Mouse (Mus musculus): Measurements from ENCODE around the gene A530016L24Rik.
A peak's percentile ranks its signal among the peaks of the same experiment; 100 is the strongest.

The A530016L24Rik gene

GRCm38 (mm10) chr12:112503003-112503771, 13.9 kb downstream of the A530016L24Rik start:
- DNase-seq = no peak

GRCm38 (mm10) chr12:112506267-112506666, 17.0 kb downstream of the A530016L24Rik start:
- DNase-seq = no peak

- DNase-seq = no peak
Measured at GRCm38 (mm10) chr12:112507264-112507663, 18.0 kb downstream of the A530016L24Rik start.

- no peak for DNase-seq
Measured at GRCm38 (mm10) chr12:112507984-112508383, 18.7 kb downstream of the A530016L24Rik start.

GRCm38 (mm10) chr12:112510365-112510732, 21.1 kb downstream of the A530016L24Rik start:
- no peak for DNase-seq

- DNase-seq = peak; percentile 84
Measured at GRCm38 (mm10) chr12:112510733-112511372, 21.6 kb downstream of the A530016L24Rik start.

GRCm38 (mm10) chr12:112514897-112515296, 25.6 kb downstream of the A530016L24Rik start:
- DNase-seq = no peak

GRCm38 (mm10) chr12:112516697-112517337, 27.6 kb downstream of the A530016L24Rik start, which contains the start of gene Tmem179:
Gene Tmem179, minus strand, starts transcription at chr12:112516747.
- peak; percentile 79 for DNase-seq

GRCm38 (mm10) chr12:112518105-112518504, 28.9 kb downstream of the A530016L24Rik start:
- DNase-seq = no peak

- DNase-seq = no peak
Measured at GRCm38 (mm10) chr12:112533758-112534157, 44.5 kb downstream of the A530016L24Rik start.

- no peak for DNase-seq
Measured at GRCm38 (mm10) chr12:112537233-112537632, 48.0 kb downstream of the A530016L24Rik start.

- DNase-seq = no peak
Measured at GRCm38 (mm10) chr12:112538356-112538755, 49.1 kb downstream of the A530016L24Rik start.

GRCm38 (mm10) chr12:112539466-112539965, 50.3 kb downstream of the A530016L24Rik start:
- no peak for DNase-seq

- no peak for DNase-seq
Measured at GRCm38 (mm10) chr12:112540321-112540720, 51.1 kb downstream of the A530016L24Rik start.

GRCm38 (mm10) chr12:112541483-112542091, 52.3 kb downstream of the A530016L24Rik start:
- no peak for DNase-seq

GRCm38 (mm10) chr12:112542257-112542919, 53.1 kb downstream of the A530016L24Rik start:
- DNase-seq = peak; percentile 25

- peak; percentile 95 for DNase-seq
Measured at GRCm38 (mm10) chr12:112542920-112543300, 53.7 kb downstream of the A530016L24Rik start.

- DNase-seq = no peak
Measured at GRCm38 (mm10) chr12:112543941-112544340, 54.7 kb downstream of the A530016L24Rik start.

- peak; percentile 49 for DNase-seq
Measured at GRCm38 (mm10) chr12:112544946-112545701, 55.9 kb downstream of the A530016L24Rik start.

GRCm38 (mm10) chr12:112546110-112546509, 56.9 kb downstream of the A530016L24Rik start:
- no peak for DNase-seq

GRCm38 (mm10) chr12:112549287-112549686, 60.0 kb downstream of the A530016L24Rik start:
- DNase-seq = no peak

Data from kidney, postnatal 10 days (tissue).